Mouse (Mus musculus) kidney, embryonic 16.5 days (tissue): Measurements from ENCODE around the gene Nuak2. TPM values are rescaled to one million over a fixed set of nuclear protein-coding genes. Genes with fewer than 3 reads are reported as not detected.

Source experiments
- ATAC-seq: fragments of 200-750 bp; cut with Nextera tagmentation; 2 replicates; pipeline ENCODE4 v1.8.0; 2017; ENCODE audit warnings: moderate TSS enrichment; ENCODE audit not compliant: low FRiP score, low TSS enrichment
- H3K27ac ChIP-seq: fragments of 300-500 bp; sonication (generic); 2 replicates; pipeline ENCODE4 v1.5.1; 2014; ENCODE audit warnings: low read length
- H3K27me3 ChIP-seq: fragments of 300-500 bp; sonication (generic); 2 replicates; pipeline ENCODE4 v1.6.1; 2014; ENCODE audit warnings: low read length, control low read depth, mixed read lengths; ENCODE audit not compliant: insufficient read depth
- H3K36me3 ChIP-seq: fragments of 300-500 bp; sonication (generic); 2 replicates; pipeline ENCODE4 v1.6.1; 2014; ENCODE audit warnings: low read length, control low read depth, mixed read lengths; ENCODE audit not compliant: insufficient read depth
- H3K4me1 ChIP-seq: fragments of 300-500 bp; sonication (generic); 2 replicates; pipeline ENCODE4 v1.6.1; 2014; ENCODE audit warnings: low read length, control low read depth, mixed read lengths; ENCODE audit not compliant: insufficient read depth
- H3K4me2 ChIP-seq: fragments of 300-500 bp; sonication (generic); replicated peaks from 2 replicates; pipeline ENCODE4 v1.6.1; 2014; ENCODE audit warnings: low read depth, low read length
- H3K4me3 ChIP-seq: fragments of 300-500 bp; sonication (generic); 2 replicates; pipeline ENCODE4 v1.5.1; 2014; ENCODE audit warnings: mild to moderate bottlenecking, low read length
- H3K9ac ChIP-seq: fragments of 300-500 bp; sonication (generic); replicated peaks from 2 replicates; pipeline ENCODE4 v1.6.1; 2014; ENCODE audit warnings: low read length
- H3K9me3 ChIP-seq: fragments of 300-500 bp; sonication (generic); 2 replicates; pipeline ENCODE4 v1.6.1; 2016; ENCODE audit warnings: low read length, control low read depth
- WGBS: fragments of 180-500 bp; shearing (Covaris S2); extraction: QIAGEN DNeasy Blood & Tissue Kit; methylation state at CpG from one replicate; pipeline ENCODE4 v1.1.7; 2014; 5-methylcytosine and 5-hydroxymethylcytosine counted together
- polyA plus RNA-seq: library from polyadenylated mRNA; unstranded; fragments of >200 nt; fragmentation: Nextera tagmentation; extraction: Ambion mirVana; gene quantifications from 2 replicates; pipeline ENCODE4 v1.2.1, GENCODE M21; 2015

The Nuak2 gene
- polyA plus RNA-seq, 1 experiment from 2014 or later: 5.5 TPM

- WGBS: 60% methylated on average over 9 of the region's 9 CpGs
- ATAC-seq: no peak
- no peak overlapping the region for H3K27ac ChIP-seq
Observed at GRCm38 (mm10) chr1:132370681-132371173, 54.8 kb downstream of the Nuak2 start.

GRCm38 (mm10) chr1:132371298-132372081 is 55.6 kb downstream of the Nuak2 start:
- 45% methylated on average over 8 of the region's 8 CpGs for WGBS
- H3K4me2 ChIP-seq: no peak overlapping the region
- peak; percentile 36; the same call in 1 of the 2 replicates for ATAC-seq
- H3K4me1 ChIP-seq: peaks cover 54% of the 10 kb centered on the region
- no peak overlapping the region for H3K9ac ChIP-seq
- H3K27ac ChIP-seq: peak overlapping the region; percentile 45; the same call in 1 of the 2 replicates
- H3K36me3 ChIP-seq: no peaks in the 10 kb centered on the region
- no peaks in the 10 kb centered on the region for H3K9me3 ChIP-seq
- H3K4me3 ChIP-seq: no peak overlapping the region
- no peaks in the 10 kb centered on the region for H3K27me3 ChIP-seq

More at GRCm38 (mm10) chr1:132370681-132371173, 54.8 kb downstream of the Nuak2 start:
- no peaks in the 10 kb centered on the region for H3K27me3 ChIP-seq
- H3K9ac ChIP-seq: no peak overlapping the region
- H3K36me3 ChIP-seq: no peaks in the 10 kb centered on the region
- H3K4me2 ChIP-seq: no peak overlapping the region
- no peaks in the 10 kb centered on the region for H3K9me3 ChIP-seq
- peaks cover 49% of the 10 kb centered on the region for H3K4me1 ChIP-seq
- H3K4me3 ChIP-seq: no peak overlapping the region

DNA sequence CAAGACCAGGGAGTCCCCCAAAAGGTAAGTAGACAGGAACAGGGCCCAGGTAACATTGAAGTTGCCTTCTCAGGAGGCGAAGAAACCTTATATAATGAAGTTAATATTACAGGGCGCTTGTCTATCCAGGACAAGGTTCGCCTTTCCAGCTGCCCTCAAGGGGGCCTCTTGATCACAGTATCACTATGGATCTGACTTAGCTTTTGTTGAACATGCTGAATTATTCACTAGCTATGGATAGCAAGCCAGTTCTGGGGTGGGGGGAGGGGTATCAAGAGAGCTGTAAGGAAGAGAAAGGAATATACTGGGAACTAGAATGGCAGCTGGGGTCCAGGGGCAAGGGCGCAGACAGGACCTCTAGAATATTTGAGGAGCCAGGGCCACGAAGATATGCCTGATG is 56.4 kb downstream of the Nuak2 start:
- 72% methylated on average over 5 of the region's 5 CpGs for WGBS
- no peak overlapping the region; the same call in 1 of the 2 replicates for H3K9ac ChIP-seq
- peaks cover 63% of the 10 kb centered on the region for H3K4me1 ChIP-seq

GRCm38 (mm10) chr1:132372896-132373534 is 57.1 kb downstream of the Nuak2 start:
- H3K4me1 ChIP-seq: peaks cover 65% of the 10 kb centered on the region
- H3K27ac ChIP-seq: no peak overlapping the region
- ATAC-seq: no peak
- H3K4me2 ChIP-seq: no peak overlapping the region
- H3K36me3 ChIP-seq: no peaks in the 10 kb centered on the region; the same call in 1 of the 2 replicates
- no peaks in the 10 kb centered on the region for H3K9me3 ChIP-seq
- no peak overlapping the region for H3K9ac ChIP-seq
- no peaks in the 10 kb centered on the region for H3K27me3 ChIP-seq
- 78% methylated on average over 6 of the region's 6 CpGs for WGBS
- H3K4me3 ChIP-seq: no peak overlapping the region

More for the DNA sequence above, 56.4 kb downstream of the Nuak2 start:
- Histone ChIP-seq H3K36me3 (no peaks in the 10 kb centered on the region), H3K27me3 (no peaks in the 10 kb centered on the region), H3K9me3 (no peaks in the 10 kb centered on the region), H3K4me2 (no peak overlapping the region), H3K27ac (peak overlapping the region; percentile 27; the same call in 1 of the 2 replicates), H3K4me3 (no peak overlapping the region)
- ATAC-seq: no peak

GRCm38 (mm10) chr1:132374140-132374872 is 58.4 kb downstream of the Nuak2 start:
- H3K4me2 ChIP-seq: no peak overlapping the region
- WGBS: 31% methylated on average over 5 of the region's 5 CpGs
- peak; percentile 46 for ATAC-seq

DNA sequence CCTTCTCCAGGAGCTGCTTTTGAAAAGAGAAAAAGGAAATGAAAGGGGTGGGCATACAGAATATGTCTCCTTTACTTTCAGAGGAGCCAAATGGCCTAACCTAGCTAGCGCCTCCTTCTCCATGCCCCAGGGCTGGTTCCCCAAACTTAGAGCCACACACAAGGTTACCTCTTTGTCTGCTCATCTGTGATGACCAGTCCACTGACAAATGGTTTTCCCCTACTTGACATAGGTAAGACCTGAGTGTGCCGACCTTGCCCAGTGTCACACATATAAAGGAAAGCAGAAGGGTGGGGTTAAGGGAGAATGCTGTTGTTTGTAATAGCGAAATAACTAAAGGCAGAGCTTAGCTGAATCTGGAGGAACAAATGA is 58.9 kb downstream of the Nuak2 start:
- Histone ChIP-seq H3K27me3 (no peaks in the 10 kb centered on the region), H3K4me2 (no peak overlapping the region), H3K4me3 (no peak overlapping the region), H3K27ac (0 out of 2 replicates have a peak overlapping the region, but pooled peaks have one; percentile 11), H3K9me3 (no peaks in the 10 kb centered on the region), H3K9ac (no peak overlapping the region), H3K36me3 (peaks cover 6% of the 10 kb centered on the region; the same call in 1 of the 2 replicates), H3K4me1 (peaks cover 65% of the 10 kb centered on the region)
- WGBS: 61% methylated on average over 3 of the region's 3 CpGs
- no peak for ATAC-seq

More at GRCm38 (mm10) chr1:132374140-132374872, 58.4 kb downstream of the Nuak2 start:
- Histone ChIP-seq H3K9ac (no peak overlapping the region), H3K27me3 (no peaks in the 10 kb centered on the region), H3K27ac (0 out of 2 replicates have a peak overlapping the region, but pooled peaks have one; percentile 11), H3K36me3 (peaks cover 3% of the 10 kb centered on the region; the same call in 1 of the 2 replicates), H3K4me1 (peaks cover 65% of the 10 kb centered on the region), H3K9me3 (no peaks in the 10 kb centered on the region), H3K4me3 (no peak overlapping the region)

DNA sequence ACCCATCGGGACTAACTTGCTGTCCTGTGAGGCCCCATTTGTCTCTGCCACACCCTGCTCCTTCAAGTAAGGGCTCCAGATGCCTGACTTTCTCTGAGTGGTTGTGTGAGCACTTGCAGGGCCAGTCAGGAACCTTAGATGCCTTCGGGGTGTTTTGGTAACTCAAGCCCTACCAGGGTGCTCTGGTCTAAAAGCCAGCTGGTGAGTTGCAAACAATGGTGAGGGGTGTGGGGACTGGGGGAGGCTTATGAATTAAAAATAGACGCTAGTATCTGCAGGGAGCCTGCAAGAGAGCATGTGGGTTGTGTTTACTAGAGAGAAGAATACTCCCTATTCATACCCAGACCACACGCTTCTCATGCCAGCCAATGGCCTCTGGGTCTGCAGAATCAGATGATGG is 59.3 kb downstream of the Nuak2 start:
- H3K27me3 ChIP-seq: no peaks in the 10 kb centered on the region
- H3K9ac ChIP-seq: no peak overlapping the region
- peaks cover 10% of the 10 kb centered on the region; the same call in 1 of the 2 replicates for H3K36me3 ChIP-seq
- H3K4me2 ChIP-seq: no peak overlapping the region
- H3K4me3 ChIP-seq: no peak overlapping the region
- peaks cover 65% of the 10 kb centered on the region for H3K4me1 ChIP-seq
- no peaks in the 10 kb centered on the region for H3K9me3 ChIP-seq
- no peak overlapping the region for H3K27ac ChIP-seq
- no peak for ATAC-seq
- WGBS: 44% methylated on average over 4 of the region's 4 CpGs

- no peaks in the 10 kb centered on the region for H3K27me3 ChIP-seq
- H3K4me1 ChIP-seq: peaks cover 55% of the 10 kb centered on the region
- peak overlapping the region; percentile 44; the same call in 1 of the 2 replicates for H3K27ac ChIP-seq
- H3K9me3 ChIP-seq: no peaks in the 10 kb centered on the region
- H3K4me2 ChIP-seq: no peak overlapping the region
- no peak overlapping the region for H3K4me3 ChIP-seq
- 51% methylated on average over 8 of the region's 8 CpGs for WGBS
- H3K36me3 ChIP-seq: peaks cover 10% of the 10 kb centered on the region; the same call in 1 of the 2 replicates
- ATAC-seq: no peak
- H3K9ac ChIP-seq: 0 out of 2 replicates have a peak overlapping the region, but pooled peaks have one; percentile 12
Observed at GRCm38 (mm10) chr1:132376211-132377054, 60.5 kb downstream of the Nuak2 start.

GRCm38 (mm10) chr1:132377055-132377365 is 61.1 kb downstream of the Nuak2 start:
- Histone ChIP-seq H3K9ac (no peak overlapping the region), H3K4me1 (peaks cover 49% of the 10 kb centered on the region), H3K27me3 (no peaks in the 10 kb centered on the region)

More at GRCm38 (mm10) chr1:132377055-132377365, 61.1 kb downstream of the Nuak2 start:
- H3K4me2 ChIP-seq: no peak overlapping the region
- H3K27ac ChIP-seq: peak overlapping the region; percentile 44; the same call in 1 of the 2 replicates
- peaks cover 10% of the 10 kb centered on the region; the same call in 1 of the 2 replicates for H3K36me3 ChIP-seq
- H3K4me3 ChIP-seq: no peak overlapping the region
- WGBS: 44% methylated on average over 7 of the region's 7 CpGs
- H3K9me3 ChIP-seq: no peaks in the 10 kb centered on the region
- ATAC-seq: no peak
